Mouse (Mus musculus) midbrain, postnatal 0 days (tissue): ENCODE data around the gene Araf. TPM values are rescaled to one million over a fixed set of nuclear protein-coding genes. Genes with fewer than 3 reads are reported as not detected.
"Not testable (repeated sequence)": the region's sequence is repeated elsewhere in the genome, so short reads cannot be mapped to it uniquely, and the experiment has no call there.

ENCODE experiments used
- ATAC-seq: fragments of 200-750 bp; cut with Nextera tagmentation; 2 replicates; pipeline ENCODE4 v1.8.0; 2017; ENCODE audit warnings: moderate number of reproducible peaks, mild to moderate bottlenecking, moderate TSS enrichment, moderate library complexity; ENCODE audit not compliant: low FRiP score
- DNase-seq: peaks from one replicate; pipeline ENCODE4 v3.0.0-alpha.2; 2015; ENCODE audit warnings: low spot score
- H3K27ac ChIP-seq: fragments of 300-500 bp; sonication (generic); 2 replicates; pipeline ENCODE4 v1.5.1; 2014; ENCODE audit warnings: low read depth, mild to moderate bottlenecking, low read length, mixed read lengths
- H3K27me3 ChIP-seq: fragments of 300-500 bp; sonication (generic); 2 replicates; pipeline ENCODE4 v1.6.1; 2014; ENCODE audit warnings: low read length, control low read depth, mixed read lengths; ENCODE audit not compliant: insufficient read depth
- H3K36me3 ChIP-seq: fragments of 300-500 bp; sonication (generic); 2 replicates; pipeline ENCODE4 v1.6.1; 2014; ENCODE audit warnings: low read length, control low read depth, mixed read lengths; ENCODE audit not compliant: insufficient read depth
- H3K4me1 ChIP-seq: fragments of 300-500 bp; sonication (generic); 2 replicates; pipeline ENCODE4 v1.6.1; 2014; ENCODE audit warnings: mild to moderate bottlenecking, control low read depth, antibody characterized with exemption, low read length, mixed read lengths; ENCODE audit not compliant: insufficient read depth
- H3K4me2 ChIP-seq: fragments of 300-500 bp; sonication (generic); 2 replicates; pipeline ENCODE4 v1.6.1; 2014; ENCODE audit warnings: low read depth, mild to moderate bottlenecking, low read length, mixed read lengths; ENCODE audit not compliant: poor library complexity, severe bottlenecking
- H3K4me3 ChIP-seq: fragments of 300-500 bp; sonication (generic); 2 replicates; pipeline ENCODE4 v1.5.1; 2014; ENCODE audit warnings: low read depth, mild to moderate bottlenecking, low read length, moderate library complexity
- H3K9ac ChIP-seq: fragments of 300-500 bp; sonication (generic); replicated peaks from 2 replicates; pipeline ENCODE4 v1.6.1; 2014; ENCODE audit warnings: mild to moderate bottlenecking, low read length, moderate library complexity, mixed read lengths; ENCODE audit not compliant: poor library complexity, severe bottlenecking
- H3K9me3 ChIP-seq: fragments of 300-500 bp; sonication (generic); 2 replicates; pipeline ENCODE4 v1.6.1; 2016; ENCODE audit warnings: low read length, control low read depth
- CTCF ChIP-seq: IDR thresholded peaks from 2 replicates; pipeline ENCODE4 v1.5.1; 2016; ENCODE audit warnings: antibody characterized with exemption, mild to moderate bottlenecking
- WGBS: fragments of 180-500 bp; shearing (Covaris S2); extraction: QIAGEN DNeasy Blood & Tissue Kit; methylation state at CpG from one replicate; pipeline ENCODE4 v1.1.7; 2014; 5-methylcytosine and 5-hydroxymethylcytosine counted together
- polyA plus RNA-seq: library from polyadenylated mRNA; unstranded; fragments of >200 nt; fragmentation: Nextera tagmentation; extraction: Ambion mirVana; gene quantifications from 2 replicates; pipeline ENCODE4 v1.2.1, GENCODE M21; 2015
- total RNA-seq: library from RNA; depleted of rRNA; stranded (reverse); fragments of >200 nt; gene quantifications from 2 replicates; pipeline ENCODE4 v1.2.3, GENCODE M21; 2014

Gene Araf
- total and polyA plus RNA-seq, 2 experiments from 2014 or later, result 262 to 424 TPM

DNA sequence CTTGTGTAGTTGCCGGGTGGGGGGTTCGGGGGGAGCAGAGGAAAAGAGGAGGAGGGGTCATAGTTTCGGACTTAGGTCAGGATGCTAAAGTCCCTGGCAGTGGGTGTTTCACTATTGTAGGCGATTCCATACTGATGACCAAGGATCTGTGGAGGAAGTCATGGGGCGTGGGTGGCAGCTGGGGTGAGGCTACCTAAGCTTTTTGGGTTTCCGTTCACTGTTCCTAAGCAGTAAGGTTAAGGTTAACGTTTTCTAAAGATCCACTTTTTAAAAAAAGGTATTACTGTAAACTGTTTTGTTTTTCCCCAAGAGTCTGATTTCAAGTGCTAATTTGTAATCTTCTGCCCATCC is 1.2 kb downstream of the Araf start:
- peak overlapping the region; percentile 54 for H3K9ac ChIP-seq
- TF ChIP-seq CTCF, result no peak
- DNase-seq, result no peak
- H3K4me2 ChIP-seq, result peak overlapping the region; percentile 49
- no peaks in the 10 kb centered on the region for H3K36me3 ChIP-seq
- H3K4me3 ChIP-seq, result peak overlapping the region; percentile 41
- WGBS, result 25% methylated on average over 7 of the region's 7 CpGs
- H3K4me1 ChIP-seq, result no peaks in the 10 kb centered on the region
- peak; percentile 24; the same call in 1 of the 2 replicates for ATAC-seq
- peak overlapping the region; percentile 87 for H3K27ac ChIP-seq
- H3K27me3 ChIP-seq, result no peaks in the 10 kb centered on the region
- no peaks in the 10 kb centered on the region for H3K9me3 ChIP-seq

DNA sequence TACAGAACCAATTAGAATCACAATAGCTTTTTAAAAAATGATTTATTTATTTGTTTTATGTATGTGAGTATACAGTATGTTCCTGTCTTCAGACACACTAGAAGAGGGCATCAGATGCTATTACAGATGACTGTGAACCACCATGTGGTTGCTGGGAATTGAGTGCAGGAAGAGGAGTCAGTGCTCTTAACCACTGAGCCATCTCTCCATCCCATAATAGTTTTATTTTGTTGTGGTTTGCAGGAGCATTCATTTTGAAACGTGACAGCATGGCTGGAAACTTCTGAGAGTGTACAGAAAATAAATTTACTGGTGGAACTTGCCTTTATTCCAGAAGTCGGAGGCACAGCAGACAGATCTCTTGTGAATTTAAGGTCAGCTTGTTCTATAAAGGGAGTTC is 3.8 kb downstream of the Araf start:
- Histone ChIP-seq H3K4me1 (no peaks in the 10 kb centered on the region), H3K4me2 (no peak overlapping the region), H3K36me3 (no peaks in the 10 kb centered on the region), H3K27ac (no peak overlapping the region), H3K27me3 (no peaks in the 10 kb centered on the region), H3K9ac (no peak overlapping the region), H3K9me3 (no peaks in the 10 kb centered on the region), H3K4me3 (no peak overlapping the region)
- no peak for TF ChIP-seq CTCF
- DNase-seq, result no peak
- ATAC-seq, result no peak
- WGBS, result 72% methylated on average over 2 of the region's 2 CpGs

DNA sequence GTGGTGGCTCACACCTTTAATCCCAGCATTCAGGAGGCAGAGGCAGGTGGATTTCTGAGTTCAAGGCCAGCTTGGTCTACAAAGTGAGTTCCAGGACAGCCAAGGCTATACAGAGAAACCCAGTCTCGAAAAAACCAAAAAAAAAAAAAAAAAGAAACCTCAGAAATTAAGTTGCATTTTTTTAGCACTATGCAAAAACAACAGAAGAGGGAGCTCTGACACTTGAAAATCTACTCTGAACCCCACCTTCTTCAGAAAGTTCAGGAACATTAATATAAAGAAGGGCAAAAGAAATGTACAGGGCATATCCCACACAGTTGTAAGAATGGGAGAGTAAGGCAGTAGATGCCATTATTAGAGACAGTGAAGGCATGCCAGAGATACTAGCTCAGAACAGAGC is 6.7 kb downstream of the Araf start:
- H3K9me3 ChIP-seq, H3K4me1 ChIP-seq, H3K9ac ChIP-seq, H3K27me3 ChIP-seq, H3K4me3 ChIP-seq, H3K36me3 ChIP-seq, ATAC-seq, H3K4me2 ChIP-seq, H3K27ac ChIP-seq: not testable (repeated sequence)
- peak; percentile 25 for DNase-seq
- WGBS, result 60% methylated on average over 1 of the region's 1 CpGs
- TF ChIP-seq CTCF, result peak; percentile 41; the same call in 1 of the 2 replicates

DNA sequence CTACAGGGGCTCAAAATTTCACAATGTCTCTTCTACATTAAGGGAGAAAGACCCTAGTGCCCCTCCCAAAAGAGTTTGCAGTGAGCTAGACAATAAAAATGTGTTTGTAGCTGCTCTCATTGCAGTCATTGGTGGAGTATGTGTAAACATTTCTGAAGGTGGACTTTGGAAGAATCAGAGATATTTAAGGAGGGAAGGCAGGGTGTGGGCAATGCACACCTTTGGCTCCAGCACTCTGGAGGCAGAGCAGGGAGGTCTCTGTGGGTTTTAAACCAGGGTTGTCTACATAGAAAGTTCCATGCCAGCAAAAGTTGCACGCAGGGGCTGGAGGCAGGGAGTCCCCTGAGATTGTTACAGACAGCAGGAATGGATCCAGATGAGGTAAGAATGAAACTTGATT is 8.7 kb downstream of the Araf start:
- H3K9ac ChIP-seq, result no peak overlapping the region
- WGBS, result 86% methylated on average over 1 of the region's 1 CpGs
- no peak for TF ChIP-seq CTCF
- H3K27me3 ChIP-seq, result no peaks in the 10 kb centered on the region
- no peaks in the 10 kb centered on the region for H3K36me3 ChIP-seq
- H3K27ac ChIP-seq, result no peak overlapping the region
- no peak overlapping the region for H3K4me2 ChIP-seq
- ATAC-seq (no peak), DNase-seq (no peak)
- no peaks in the 10 kb centered on the region for H3K9me3 ChIP-seq
- H3K4me1 ChIP-seq, result no peaks in the 10 kb centered on the region
- H3K4me3 ChIP-seq, result no peak overlapping the region

DNA sequence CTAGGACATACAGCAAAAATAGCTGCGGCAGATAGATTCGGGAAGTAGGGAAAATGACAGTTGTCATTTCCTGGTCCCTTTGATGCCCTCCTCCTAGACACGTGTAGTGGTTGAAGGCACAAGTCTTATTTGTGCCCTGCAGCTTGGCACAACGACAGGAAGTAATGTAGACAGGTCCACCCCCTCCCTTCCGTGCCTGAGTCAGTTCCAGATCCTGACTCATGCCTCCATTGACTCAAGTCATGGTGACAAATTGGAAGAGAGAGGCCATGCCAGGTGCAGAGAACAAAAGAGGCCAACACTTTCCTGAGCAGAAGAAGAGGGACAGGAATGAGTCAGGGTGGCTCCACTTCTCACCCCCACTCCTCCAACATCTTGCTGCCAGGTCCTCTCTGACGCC is 19.4 kb downstream of the Araf start:
- TF ChIP-seq CTCF, result no peak
- H3K27ac ChIP-seq, result no peak overlapping the region
- H3K9ac ChIP-seq, result no peak overlapping the region
- H3K36me3 ChIP-seq, result no peaks in the 10 kb centered on the region
- no peaks in the 10 kb centered on the region for H3K9me3 ChIP-seq
- H3K4me2 ChIP-seq, result no peak overlapping the region
- ATAC-seq (no peak), DNase-seq (peak; percentile 3)
- H3K4me3 ChIP-seq, result no peak overlapping the region
- H3K4me1 ChIP-seq, result no peaks in the 10 kb centered on the region
- WGBS, result 66% methylated on average over 6 of the region's 6 CpGs
- H3K27me3 ChIP-seq, result no peaks in the 10 kb centered on the region

DNA sequence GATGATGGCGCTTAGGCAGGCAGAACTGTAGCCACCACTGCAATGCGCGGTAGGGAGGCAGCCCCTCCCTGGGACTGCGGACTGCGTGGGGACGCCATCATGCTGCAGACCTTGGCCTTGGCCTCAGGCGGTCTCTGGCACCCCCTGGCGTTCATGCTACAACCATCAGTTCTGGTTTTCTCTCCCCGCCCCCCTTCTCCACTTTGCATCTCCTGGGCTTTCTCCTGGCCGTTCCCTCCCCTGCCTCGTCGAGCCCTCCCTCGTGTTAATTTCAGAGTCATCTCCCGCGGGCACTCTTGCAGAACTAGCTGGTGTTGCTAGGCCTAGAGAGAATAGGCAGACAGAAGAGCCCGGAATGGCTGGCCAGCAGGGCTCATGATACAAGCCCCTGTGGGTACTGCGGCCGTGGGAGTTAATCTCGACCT is 21.6 kb downstream of the Araf start:
- H3K4me3 ChIP-seq, result peak overlapping the region; percentile 24
- 0 out of 2 replicates have a peak overlapping the region, but pooled peaks have one; percentile 40 for H3K9ac ChIP-seq
- peak; percentile 94 for ATAC-seq
- no peaks in the 10 kb centered on the region for H3K4me1 ChIP-seq
- H3K9me3 ChIP-seq, result no peaks in the 10 kb centered on the region
- 29% methylated on average over 19 of the region's 19 CpGs for WGBS
- H3K4me2 ChIP-seq, result peak overlapping the region; percentile 42
- no peaks in the 10 kb centered on the region for H3K27me3 ChIP-seq
- H3K36me3 ChIP-seq, result no peaks in the 10 kb centered on the region
- TF ChIP-seq CTCF, result peak; percentile 82
- DNase-seq, result peak; percentile 84
- peak overlapping the region; percentile 82 for H3K27ac ChIP-seq
